In the genomic region with DNA sequence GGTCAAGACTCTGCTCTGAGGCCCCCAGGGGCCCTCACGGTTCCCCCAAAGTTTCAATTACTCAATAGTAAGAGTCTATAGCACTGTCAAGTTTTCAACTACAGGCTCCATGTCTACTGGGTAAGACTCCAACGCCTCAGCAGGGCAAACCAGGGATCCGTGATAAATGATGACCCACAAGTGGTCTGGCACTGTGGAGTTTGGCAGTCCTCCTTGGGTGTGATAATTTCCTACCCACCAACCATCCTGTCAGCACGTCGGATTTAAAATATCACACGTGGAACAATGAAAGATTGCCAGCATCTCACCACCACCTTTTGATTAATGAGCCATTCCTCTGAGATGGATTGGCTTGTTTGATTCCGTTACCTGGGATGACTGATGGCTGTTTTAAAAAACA, we compare ENCODE assay signal across 30 mouse cellular contexts. TPM values are rescaled to one million over a fixed set of nuclear protein-coding genes. Genes with fewer than 3 reads are reported as not detected.
A peak's percentile ranks its signal among the peaks of the same experiment; 100 is the strongest.
DNase-seq lines count a peak whose midpoint lies in the region; ATAC-seq and TF ChIP-seq lines count a peak whose summit lies in the region.
"Had no signal": no experiment of that assay in that cellular context is flagged by ENCODE, and none has a peak within 500 bp of the region (broad histone marks: within the 10 kb centered on the region; RNA-seq: fewer than 3 reads in every experiment).

No protein-coding gene starts in this region.

- no peaks in the 10 kb centered on the region for H3K36me3 ChIP-seq in kidney, embryonic 16.5 days (ENCODE audit: insufficient read depth, low read length)
- H3K36me3 ChIP-seq in neural tube, embryonic 13.5 days: no peaks in the 10 kb centered on the region
- H3K36me3 ChIP-seq: embryonic facial prominence, embryonic 12.5 days; G1E; heart, embryonic 10.5 days; heart, embryonic 15.5 days; limb, embryonic 12.5 days; liver, embryonic 15.5 days had no signal

- H3K27ac ChIP-seq in kidney, embryonic 16.5 days (ENCODE audit: low read length): no peak overlapping the region
- H3K27ac ChIP-seq in neural tube, embryonic 13.5 days (replicated peaks): no peak overlapping the region
- H3K27ac ChIP-seq: embryonic facial prominence, embryonic 12.5 days; heart, embryonic 10.5 days; heart, embryonic 15.5 days; limb, embryonic 12.5 days; liver, embryonic 15.5 days had no signal

- H3K4me3 ChIP-seq in kidney, embryonic 16.5 days (ENCODE audit: low read length): no peak overlapping the region
- no peak overlapping the region for H3K4me3 ChIP-seq in neural tube, embryonic 13.5 days
- H3K4me3 ChIP-seq: embryonic facial prominence, embryonic 12.5 days; heart, embryonic 10.5 days; heart, embryonic 15.5 days; limb, embryonic 12.5 days; liver, embryonic 15.5 days had no signal

- no peak for ATAC-seq in kidney, embryonic 16.5 days (ENCODE audit: low FRiP score, low TSS enrichment)
- no peak for ATAC-seq in neural tube, embryonic 13.5 days (ENCODE audit: low read depth)
- ATAC-seq: forebrain, embryonic 14.5 days; inflammation-experienced regulatory T-cells, adult 6 months had no signal

- WGBS in kidney, embryonic 16.5 days: 54% methylated on average over 7 of the region's 7 CpGs
- WGBS in neural tube, embryonic 13.5 days: 58% methylated on average over 7 of the region's 7 CpGs

- H3K9ac ChIP-seq in kidney, embryonic 16.5 days (replicated peaks; ENCODE audit: low read length): no peak overlapping the region
- H3K9ac ChIP-seq in neural tube, embryonic 13.5 days: no peak overlapping the region
- H3K9ac ChIP-seq: embryonic facial prominence, embryonic 12.5 days; heart, embryonic 15.5 days; limb, embryonic 12.5 days; liver, embryonic 15.5 days; lung, embryonic 14.5 days had no signal

- H3K9me3 ChIP-seq in kidney, embryonic 16.5 days (ENCODE audit: low read length): no peaks in the 10 kb centered on the region
- no peaks in the 10 kb centered on the region for H3K9me3 ChIP-seq in neural tube, embryonic 13.5 days
- H3K9me3 ChIP-seq: embryonic facial prominence, embryonic 12.5 days; G1E; heart, embryonic 10.5 days; heart, embryonic 15.5 days; limb, embryonic 12.5 days; liver, embryonic 15.5 days had no signal

- peaks cover 9% of the 10 kb centered on the region; the same call in 1 of the 2 replicates for H3K4me1 ChIP-seq in kidney, embryonic 16.5 days (ENCODE audit: insufficient read depth, low read length)
- peaks cover 14% of the 10 kb centered on the region for H3K4me1 ChIP-seq in neural tube, embryonic 13.5 days (replicated peaks)
- H3K4me1 ChIP-seq: embryonic facial prominence, embryonic 12.5 days; heart, embryonic 15.5 days; liver, embryonic 15.5 days had no signal

- TF ChIP-seq CTCF in brain, embryonic 14.5 days (IDR thresholded peaks at IDR 0.05; ENCODE audit: borderline replicate concordance, extremely low read depth, insufficient read depth, insufficient read length): no peak

- TF ChIP-seq POLR2A in brain, embryonic 14.5 days (IDR thresholded peaks at IDR 0.05; ENCODE audit: borderline replicate concordance, extremely low read depth, insufficient read depth, insufficient read length, poor library complexity, severe bottlenecking): no peak

- peaks cover 39% of the 10 kb centered on the region for H3K27me3 ChIP-seq in kidney, embryonic 16.5 days (ENCODE audit: insufficient read depth, low read length)
- H3K27me3 ChIP-seq in neural tube, embryonic 13.5 days: no peaks in the 10 kb centered on the region
- H3K27me3 ChIP-seq: embryonic facial prominence, embryonic 12.5 days; heart, embryonic 15.5 days had no signal

- H3K4me2 ChIP-seq in kidney, embryonic 16.5 days (replicated peaks; ENCODE audit: low read depth, low read length): peak overlapping the region; percentile 14; the same call in 1 of the 2 replicates
- H3K4me2 ChIP-seq in neural tube, embryonic 13.5 days: peak overlapping the region; percentile 31
- H3K4me2 ChIP-seq: embryonic facial prominence, embryonic 12.5 days; heart, embryonic 15.5 days; limb, embryonic 12.5 days; liver, embryonic 15.5 days; lung, embryonic 14.5 days had no signal

- peak; percentile 34 to 47 for DNase-seq in cerebellum, postnatal 14 days
- no peak for DNase-seq in cerebellum, postnatal 36 days
- no peak for DNase-seq in kidney, postnatal 4 days
- peak; percentile 49 for DNase-seq in brain, embryonic 14.5 days (ENCODE audit: low read depth)
- no peak for DNase-seq in adrenal gland, postnatal 36 days
- DNase-seq: adrenal gland, postnatal 10 days; cerebellum, adult 18-20 months; cerebellum, postnatal 25 days; embryo, embryonic 11 days; gastrocnemius, postnatal 14 days; heart, adult 11 months; heart, postnatal 36 days; kidney, adult 11 months; layer of hippocampus, adult 9-11 months; lung, postnatal 14 days; thymus, adult 2 months; thymus, postnatal 36 days had no signal

RNA-seq across cellular contexts. Expression of a gene that starts 51.7 kb away (rescaled TPM):
- 0.12 and 0.14 TPM in 2 replicates for polyA plus RNA-seq in kidney, embryonic 16.5 days (2015; fragmentation: Nextera tagmentation; extraction: Ambion mirVana)
- 0.19 TPM in 1 of 2 replicates, not detected in the other for polyA plus RNA-seq in brain, embryonic 14.5 days (2012; rRNA removed)
- 0.31 TPM in 1 of 2 replicates, not detected in the other for polyA plus RNA-seq in neural tube, embryonic 13.5 days (2015; fragmentation: Nextera tagmentation; extraction: Ambion mirVana)
- not detected for total RNA-seq in adrenal gland, postnatal 36 days (2021)
- total RNA-seq: G1E; gastrocnemius, postnatal 14 days; heart, postnatal 36 days had no signal
- polyA plus RNA-seq: forebrain, embryonic 14.5 days; G1E; heart, embryonic 10.5 days; heart, embryonic 15.5 days; inflammation-experienced regulatory T-cells, adult 6 months; kidney, embryonic 14.5 days; limb, embryonic 12.5 days; lung, embryonic 14.5 days; midbrain, embryonic 14.5 days had no signal

Comparison
In these comparisons a context has a peak if more than half of its experiments do, and no peak if none do; other contexts are left out.
1. DNase-seq: peak in cerebellum, postnatal 14 days (2 of 2) and brain, embryonic 14.5 days (single experiment); none in cerebellum, postnatal 36 days (0 of 2), kidney, postnatal 4 days (0 of 2) and adrenal gland, postnatal 36 days (0 of 2).